ENCODE assay signal across 9 mouse cellular contexts in the genomic region with DNA sequence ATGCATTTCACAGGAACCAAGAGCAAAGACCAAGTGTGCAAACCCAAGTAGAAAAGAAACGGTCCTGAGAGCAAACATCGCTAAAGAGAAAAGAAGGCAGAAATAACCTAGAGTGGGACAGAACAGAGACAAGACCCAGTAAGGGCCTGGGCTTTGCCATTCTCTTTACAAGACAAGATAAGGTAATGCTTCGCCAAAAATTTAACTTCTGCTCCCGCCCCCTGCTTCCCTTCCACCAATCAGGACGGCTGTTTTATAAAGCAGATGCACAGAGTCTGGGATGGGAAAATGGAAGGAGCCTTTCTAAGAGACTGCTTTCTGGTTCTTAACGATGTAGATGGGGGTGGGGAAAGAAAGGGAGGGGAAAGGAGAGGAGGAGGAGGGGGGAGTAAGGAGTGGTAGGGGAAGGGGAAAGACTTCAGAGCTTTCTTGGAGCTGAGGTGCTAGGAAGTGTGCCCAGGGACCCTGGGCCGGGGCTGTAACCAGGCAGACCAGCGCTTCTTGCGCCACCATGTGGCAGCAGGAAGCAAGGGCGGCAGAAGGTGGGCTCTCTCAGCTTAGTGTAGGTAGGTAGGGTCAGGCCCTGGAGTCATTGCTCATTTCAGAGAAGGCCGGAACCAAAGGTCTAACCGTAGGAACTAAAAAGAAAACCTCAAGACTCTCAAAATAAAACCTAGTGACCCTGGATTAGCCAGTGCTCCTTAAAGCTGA.
DNase-seq lines count a peak whose midpoint lies in the region; ATAC-seq and TF ChIP-seq lines count a peak whose summit lies in the region.
"Had no signal": no experiment of that assay in that cellular context is flagged by ENCODE, and none has a peak within 500 bp of the region (broad histone marks: within the 10 kb centered on the region; RNA-seq: fewer than 3 reads in every experiment).

No protein-coding gene starts in this region.

- intact Hi-C loops in gastrocnemius, postnatal 14 days (cut with DNase I; ENCODE audit: low total_unique reads): loop anchor here (10.0 kb wide), 1 partner anchor 138 kb away; no protein-coding TSS in a partner anchor

- no peaks in the 10 kb centered on the region for H3K36me3 ChIP-seq in intestine, postnatal 0 days (ENCODE audit: control insufficient read depth, insufficient read depth)
- no peaks in the 10 kb centered on the region for H3K36me3 ChIP-seq in intestine, embryonic 15.5 days
- no peaks in the 10 kb centered on the region for H3K36me3 ChIP-seq in ES-Bruce4 (ENCODE audit: control insufficient read depth, insufficient read depth, low read length, poor library complexity, severe bottlenecking)

- H3K27me3 ChIP-seq in intestine, postnatal 0 days (replicated peaks; ENCODE audit: control insufficient read depth, insufficient read depth, low read length): no peaks in the 10 kb centered on the region
- no peaks in the 10 kb centered on the region for H3K27me3 ChIP-seq in intestine, embryonic 15.5 days (replicated peaks)
- H3K27me3 ChIP-seq in ES-Bruce4 (ENCODE audit: control insufficient read depth, insufficient read depth, low read length, poor library complexity, severe bottlenecking): no peaks in the 10 kb centered on the region

- TF ChIP-seq POLR2A in ES-Bruce4 (IDR thresholded peaks at IDR 0.05; ENCODE audit: insufficient read depth, low read length): no peak
- no peak for TF ChIP-seq POLR2A in cortical plate, adult 2 months (IDR thresholded peaks at IDR 0.05; ENCODE audit: extremely low read depth, insufficient read depth, low read length)

- H3K4me3 ChIP-seq in intestine, postnatal 0 days (ENCODE audit: low read depth, low read length): no peak overlapping the region
- no peak overlapping the region for H3K4me3 ChIP-seq in intestine, embryonic 15.5 days (replicated peaks)
- no peak overlapping the region for H3K4me3 ChIP-seq in ES-Bruce4 (ENCODE audit: low read depth, low read length)
- H3K4me3 ChIP-seq in cortical plate, adult 2 months (ENCODE audit: insufficient read depth, low read length): no peak overlapping the region

- no peak for TF ChIP-seq EP300 in ES-Bruce4 (IDR thresholded peaks at IDR 0.05; ENCODE audit: insufficient read depth, low read depth, low read length)

- 51% methylated on average over 12 of the region's 12 CpGs for WGBS in intestine, postnatal 0 days
- 43% methylated on average over 12 of the region's 12 CpGs for WGBS in intestine, embryonic 15.5 days

- H3K9ac ChIP-seq in intestine, postnatal 0 days (ENCODE audit: low read depth, low read length): no peak overlapping the region
- H3K9ac ChIP-seq in intestine, embryonic 15.5 days: no peak overlapping the region
- H3K9ac ChIP-seq in ES-Bruce4 (ENCODE audit: low read depth, poor library complexity, severe bottlenecking): no peak overlapping the region

- no peak for DNase-seq in gastrocnemius, postnatal 14 days
- DNase-seq in cerebellum, adult 9-10 months: no peak
- DNase-seq in cerebellum, postnatal 36 days: no peak
- DNase-seq: lung, adult 18-20 months had no signal

- H3K4me2 ChIP-seq in intestine, postnatal 0 days (replicated peaks; ENCODE audit: low read depth): no peak overlapping the region
- H3K4me2 ChIP-seq in intestine, embryonic 15.5 days (replicated peaks): no peak overlapping the region

- ATAC-seq in intestine, postnatal 0 days: no peak
- no peak for ATAC-seq in intestine, embryonic 15.5 days
- ATAC-seq in megakaryocyte-erythroid progenitor cell, adult 5-6 weeks (replicated peaks; ENCODE audit: low FRiP score, low TSS enrichment, poor library complexity, severe bottlenecking): peak; percentile 60; the same call in 1 of the 2 replicates

- H3K27ac ChIP-seq in intestine, postnatal 0 days (ENCODE audit: low read depth, low read length): no peak overlapping the region
- H3K27ac ChIP-seq in intestine, embryonic 15.5 days: no peak overlapping the region
- H3K27ac ChIP-seq in ES-Bruce4 (ENCODE audit: insufficient read depth, low read length): no peak overlapping the region
- H3K27ac ChIP-seq in cortical plate, adult 2 months (ENCODE audit: insufficient read depth, low read length): no peak overlapping the region

- H3K4me1 ChIP-seq in intestine, postnatal 0 days (replicated peaks; ENCODE audit: control insufficient read depth, insufficient read depth, low read length): no peaks in the 10 kb centered on the region
- H3K4me1 ChIP-seq in intestine, embryonic 15.5 days (replicated peaks): no peaks in the 10 kb centered on the region
- H3K4me1 ChIP-seq in ES-Bruce4 (ENCODE audit: control insufficient read depth, insufficient read depth, low read length): no peaks in the 10 kb centered on the region
- peaks cover 17% of the 10 kb centered on the region for H3K4me1 ChIP-seq in cortical plate, adult 2 months (ENCODE audit: control insufficient read depth, insufficient read depth, low read length)

- peak; percentile 60 for TF ChIP-seq CTCF in intestine, postnatal 0 days (IDR thresholded peaks at IDR 0.05; ENCODE audit: low read depth)
- peak; percentile 85 for TF ChIP-seq CTCF in ES-Bruce4 (IDR thresholded peaks at IDR 0.05; ENCODE audit: low read depth, low read length)
- peak; percentile 30 for TF ChIP-seq CTCF in cortical plate, adult 2 months (IDR thresholded peaks at IDR 0.05; ENCODE audit: extremely low read depth, insufficient read depth, low read length)

- H3K9me3 ChIP-seq in intestine, postnatal 0 days (ENCODE audit: control insufficient read depth): no peaks in the 10 kb centered on the region
- no peaks in the 10 kb centered on the region for H3K9me3 ChIP-seq in intestine, embryonic 15.5 days
- no peaks in the 10 kb centered on the region for H3K9me3 ChIP-seq in ES-Bruce4 (replicated peaks; ENCODE audit: control insufficient read depth, insufficient read depth, low read length, poor library complexity, severe bottlenecking)

Comparison
In these comparisons a context has a peak if more than half of its experiments do, and no peak if none do; other contexts are left out.
1. CTCF ChIP-seq: peak in every context shown above with its lines; median percentile 85 in ES-Bruce4; 60 in intestine, postnatal 0 days; 30 in cortical plate, adult 2 months.